Mouse (Mus musculus) ES-E14 (cell line): Measurements from ENCODE around the gene Tubal3.

Experiments
- CHD2 ChIP-seq: IDR thresholded peaks from 2 replicates; pipeline ENCODE4 v1.6.1; 2014; ENCODE audit warnings: mild to moderate bottlenecking, low read depth, low read length, inconsistent platforms
- ZC3H11A ChIP-seq: IDR thresholded peaks from 2 replicates; pipeline ENCODE4 v1.6.1; 2012; ENCODE audit warnings: low read depth, mild to moderate bottlenecking, inconsistent platforms, low read length, borderline replicate concordance

DNA sequence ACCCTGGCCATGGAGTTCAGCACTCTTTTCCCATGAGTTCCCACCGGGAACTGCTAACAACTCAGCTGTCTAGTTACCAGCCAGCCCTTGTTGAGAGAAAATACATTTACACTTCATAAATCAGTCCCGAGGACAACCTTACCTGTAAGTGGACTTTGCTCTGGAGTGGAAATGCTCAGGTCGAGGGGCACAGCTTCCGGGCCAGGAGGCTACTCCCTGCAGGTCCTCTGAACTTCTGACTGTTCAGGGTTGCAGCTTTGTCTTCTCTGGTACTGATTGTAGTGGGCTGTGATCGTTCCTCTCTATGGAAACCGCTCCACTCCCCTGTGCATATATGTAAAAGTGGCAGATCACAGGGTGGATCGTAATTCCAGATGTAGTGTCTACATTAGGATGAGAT is 26.6 kb downstream of the Tubal3 start:
- TF ChIP-seq CHD2: no peak
- TF ChIP-seq ZC3H11A: no peak
